Mouse (Mus musculus) heart, adult 8-10 months (tissue): ENCODE data around the gene Fars2. TPM values are rescaled to one million over a fixed set of nuclear protein-coding genes. Genes with fewer than 3 reads are reported as not detected.
"Not testable (repeated sequence)": the region's sequence is repeated elsewhere in the genome, so short reads cannot be mapped to it uniquely, and the experiment has no call there.

Experiments
- DNase-seq: peaks from one replicate; pipeline ENCODE4 v3.0.0; 2022; ENCODE audit warnings: low spot score
- total RNA-seq, 4 experiments: library from RNA; stranded (reverse); gene quantifications; 2 replicates each; pipeline ENCODE4 v1.2.4; 2022

Fars2 gene
- total RNA-seq, 4 experiments from 2014 or later = 85.3 to 90.4 (median 87.3) TPM

- DNase-seq = no peak
These were observed 334.2 kb downstream of the Fars2 start for GRCm38 (mm10) chr13:36451437-36451836.

- no peak for DNase-seq
These were observed 343.3 kb downstream of the Fars2 start for GRCm38 (mm10) chr13:36460473-36460872.

GRCm38 (mm10) chr13:36463669-36464068, 346.5 kb downstream of the Fars2 start:
- DNase-seq = no peak

- not testable (repeated sequence) for DNase-seq
These were observed 348.9 kb downstream of the Fars2 start for GRCm38 (mm10) chr13:36466076-36466475.

GRCm38 (mm10) chr13:36466515-36466921, 349.3 kb downstream of the Fars2 start:
- DNase-seq = no peak

- no peak for DNase-seq
These were observed 350.6 kb downstream of the Fars2 start for GRCm38 (mm10) chr13:36467849-36468248.

GRCm38 (mm10) chr13:36468963-36469362, 351.8 kb downstream of the Fars2 start:
- no peak for DNase-seq

GRCm38 (mm10) chr13:36469412-36470125, 352.4 kb downstream of the Fars2 start:
- DNase-seq = no peak

- peak; percentile 19 for DNase-seq
These were observed 360.4 kb downstream of the Fars2 start for GRCm38 (mm10) chr13:36477648-36478047.

- no peak for DNase-seq
These were observed 361.0 kb downstream of the Fars2 start for GRCm38 (mm10) chr13:36478243-36478642.

- no peak for DNase-seq
These were observed 362.9 kb downstream of the Fars2 start for GRCm38 (mm10) chr13:36480101-36480500.

GRCm38 (mm10) chr13:36484391-36484790, 367.2 kb downstream of the Fars2 start:
- DNase-seq = no peak

GRCm38 (mm10) chr13:36486756-36487155, 369.5 kb downstream of the Fars2 start:
- DNase-seq = no peak

- DNase-seq = no peak
These were observed 372.2 kb downstream of the Fars2 start for GRCm38 (mm10) chr13:36489365-36489764.

- DNase-seq = no peak
These were observed 373.4 kb downstream of the Fars2 start for GRCm38 (mm10) chr13:36490612-36491011.

- DNase-seq = no peak
These were observed 375.2 kb downstream of the Fars2 start for GRCm38 (mm10) chr13:36492397-36492796.

- no peak for DNase-seq
These were observed 376.1 kb downstream of the Fars2 start for GRCm38 (mm10) chr13:36493294-36493693.

- DNase-seq = no peak
These were observed 376.6 kb downstream of the Fars2 start for GRCm38 (mm10) chr13:36493762-36494161.

- DNase-seq = no peak
These were observed 378.8 kb downstream of the Fars2 start for GRCm38 (mm10) chr13:36495980-36496379.

- peak; percentile 75 for DNase-seq
These were observed 380.1 kb downstream of the Fars2 start for GRCm38 (mm10) chr13:36497346-36497745.

- DNase-seq = no peak
These were observed 383.2 kb downstream of the Fars2 start for GRCm38 (mm10) chr13:36500370-36500905.

- no peak for DNase-seq
These were observed 386.3 kb downstream of the Fars2 start for GRCm38 (mm10) chr13:36503551-36503950.

- no peak for DNase-seq
These were observed 386.8 kb downstream of the Fars2 start for GRCm38 (mm10) chr13:36503991-36504390.
